Mouse (Mus musculus) heart, postnatal 0 days (tissue): ENCODE measurements around the gene Rrp8.

Source experiments
- CTCF ChIP-seq: IDR thresholded peaks from 2 replicates; pipeline ENCODE4 v1.5.1; 2016; ENCODE audit warnings: antibody characterized with exemption, control low read depth, low read depth
- EP300 ChIP-seq: IDR thresholded peaks from 2 replicates; pipeline ENCODE4 v1.6.1; 2016; ENCODE audit warnings: antibody characterized with exemption, low read depth

DNA sequence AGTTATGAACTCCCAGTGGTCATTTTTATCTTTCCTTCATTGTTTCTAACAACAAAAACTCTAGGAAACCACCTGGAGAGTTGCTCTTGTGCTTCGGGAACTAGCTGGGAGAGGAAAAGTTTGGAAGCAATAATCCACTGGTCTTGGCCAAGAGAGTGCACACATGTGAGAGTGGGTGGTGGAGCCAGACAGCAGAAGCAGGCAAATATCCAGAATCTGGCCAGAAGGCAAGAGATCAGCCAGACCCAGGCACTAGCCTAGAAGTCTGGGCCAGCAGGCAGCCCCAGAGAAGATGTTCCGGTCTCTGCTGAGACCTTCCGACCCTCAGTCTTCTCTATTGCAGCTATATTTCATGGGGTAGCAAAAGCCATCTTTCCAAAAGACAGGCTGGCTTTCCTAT is 32.8 kb upstream of the Rrp8 start:
- no peak for TF ChIP-seq CTCF
- TF ChIP-seq EP300 = no peak
